Mouse (Mus musculus) spleen, adult 2 months (tissue): ENCODE results near the gene Pcdh7.

Source experiments
- CTCF ChIP-seq: fragments of 200-500 bp; IDR thresholded peaks from 2 replicates; pipeline ENCODE4 v1.5.1; 2011; ENCODE audit warnings: mild to moderate bottlenecking, inconsistent platforms; ENCODE audit not compliant: insufficient read depth, insufficient read length, insufficient replicate concordance; ENCODE audit errors: extremely low read depth
- POLR2A ChIP-seq: fragments of 200-500 bp; IDR thresholded peaks from 2 replicates; pipeline ENCODE4 v1.6.1; 2011; ENCODE audit warnings: low read depth, low read length, inconsistent platforms

DNA sequence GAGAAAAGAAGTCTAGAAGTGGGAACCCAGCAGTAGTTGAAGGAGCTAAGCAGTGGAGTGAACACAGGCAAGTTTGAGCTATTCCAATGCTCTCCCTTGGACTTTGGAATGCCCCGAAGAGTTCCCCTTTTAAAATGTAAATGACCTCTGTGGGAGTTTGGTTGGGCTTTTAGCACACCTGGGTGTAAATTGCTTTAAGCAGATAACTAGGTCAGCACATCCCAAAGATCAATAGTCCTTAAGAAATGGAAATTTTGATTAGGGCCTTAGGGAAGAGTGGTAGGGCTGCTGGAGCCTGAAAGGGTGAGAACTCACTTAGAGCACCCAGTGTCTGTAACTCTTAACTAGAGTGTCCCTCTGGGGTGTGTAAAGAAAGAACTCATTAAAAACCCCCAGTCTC lies 15.7 kb downstream of the Pcdh7 start:
- TF ChIP-seq CTCF (no peak), POLR2A (no peak)
